Mouse (Mus musculus): ENCODE measurements around the gene Mrpl53. TPM values are rescaled to one million over a fixed set of nuclear protein-coding genes. Genes with fewer than 3 reads are reported as not detected.

The Mrpl53 gene
- polyA plus RNA-seq, 1 experiment = 145 TPM

DNA sequence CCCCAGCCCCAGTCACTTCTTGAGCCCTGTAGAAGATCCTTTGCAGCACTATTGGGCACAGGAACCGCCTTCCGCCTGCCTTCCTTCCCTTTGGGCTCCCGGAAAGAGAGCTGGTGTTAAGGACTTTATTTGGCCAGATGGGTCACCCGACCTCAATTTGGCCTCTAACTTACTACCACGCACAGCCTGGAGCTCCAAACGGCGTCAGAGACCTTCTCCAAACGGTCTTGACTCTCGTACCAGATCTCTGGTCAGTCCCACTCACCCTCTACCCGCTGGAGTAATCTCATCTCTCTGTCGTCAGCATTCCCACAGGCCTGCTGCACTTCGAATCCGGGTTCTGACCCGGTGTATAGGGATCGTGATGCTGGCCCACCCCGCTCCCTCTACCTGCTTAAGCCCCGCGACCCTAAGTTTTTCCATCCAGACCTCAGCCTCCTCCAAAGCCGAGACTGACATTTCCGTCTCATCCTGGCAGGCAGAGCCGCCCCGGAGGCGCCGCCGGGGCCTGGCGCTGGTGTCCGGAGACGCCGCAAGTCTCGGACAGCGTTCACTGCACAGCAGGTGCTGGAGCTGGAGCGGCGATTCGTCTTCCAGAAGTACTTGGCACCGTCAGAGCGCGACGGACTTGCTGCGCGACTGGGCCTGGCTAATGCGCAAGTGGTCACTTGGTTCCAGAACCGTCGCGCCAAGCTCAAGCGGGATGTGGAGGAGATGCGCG is 21.5 kb upstream of the Mrpl53 start:
- TF ChIP-seq USF1 (IDR thresholded peaks at IDR 0.05; ENCODE audit: low read depth) = no peak
- no peak for TF ChIP-seq MYOD1 (IDR thresholded peaks at IDR 0.05; ENCODE audit: control insufficient read depth, insufficient read length, low read depth)
- TF ChIP-seq CEBPB (IDR thresholded peaks at IDR 0.05; ENCODE audit: low read depth) = no peak
- TF ChIP-seq MAX (IDR thresholded peaks at IDR 0.05) = no peak
- Histone ChIP-seq H3K36me3 (ENCODE audit: control insufficient read depth, insufficient read depth) (no peaks in the 10 kb centered on the region), H3K4me3 (ENCODE audit: insufficient read depth, poor library complexity, severe bottlenecking) (no peak overlapping the region), H3K27me3 (ENCODE audit: control insufficient read depth, insufficient read depth, insufficient read length) (peaks cover 48% of the 10 kb centered on the region), H3K79me2 (ENCODE audit: control insufficient read depth, insufficient read depth) (no peaks in the 10 kb centered on the region), H3K79me3 (ENCODE audit: low read depth) (no peaks in the 10 kb centered on the region), H3ac (ENCODE audit: control insufficient read depth, insufficient read length, low read depth) (no peak overlapping the region)

- Histone ChIP-seq H3K79me2 (ENCODE audit: control insufficient read depth, insufficient read depth) (no peaks in the 10 kb centered on the region), H3ac (ENCODE audit: control insufficient read depth, insufficient read length, low read depth) (no peak overlapping the region), H3K27me3 (ENCODE audit: control insufficient read depth, insufficient read depth, insufficient read length) (peaks cover 52% of the 10 kb centered on the region), H3K4me3 (ENCODE audit: insufficient read depth, poor library complexity, severe bottlenecking) (no peak overlapping the region), H3K36me3 (ENCODE audit: control insufficient read depth, insufficient read depth) (no peaks in the 10 kb centered on the region), H3K79me3 (ENCODE audit: low read depth) (no peaks in the 10 kb centered on the region)
- TF ChIP-seq CEBPB (IDR thresholded peaks at IDR 0.05; ENCODE audit: low read depth) (no peak), MYOD1 (IDR thresholded peaks at IDR 0.05; ENCODE audit: control insufficient read depth, insufficient read length, low read depth) (no peak), MAX (IDR thresholded peaks at IDR 0.05) (no peak), FOSL1 (IDR thresholded peaks at IDR 0.05; ENCODE audit: insufficient read depth, low read length, poor library complexity, severe bottlenecking) (no peak), CTCF (IDR thresholded peaks at IDR 0.05; ENCODE audit: control insufficient read depth, insufficient read depth, insufficient read length) (no peak), USF1 (IDR thresholded peaks at IDR 0.05; ENCODE audit: low read depth) (no peak), MYOG (IDR thresholded peaks at IDR 0.05; ENCODE audit: control insufficient read depth, extremely low read depth, insufficient read length) (no peak)
These were observed 20.9 kb upstream of the Mrpl53 start for GRCm38 (mm10) chr6:83087926-83088260.

DNA sequence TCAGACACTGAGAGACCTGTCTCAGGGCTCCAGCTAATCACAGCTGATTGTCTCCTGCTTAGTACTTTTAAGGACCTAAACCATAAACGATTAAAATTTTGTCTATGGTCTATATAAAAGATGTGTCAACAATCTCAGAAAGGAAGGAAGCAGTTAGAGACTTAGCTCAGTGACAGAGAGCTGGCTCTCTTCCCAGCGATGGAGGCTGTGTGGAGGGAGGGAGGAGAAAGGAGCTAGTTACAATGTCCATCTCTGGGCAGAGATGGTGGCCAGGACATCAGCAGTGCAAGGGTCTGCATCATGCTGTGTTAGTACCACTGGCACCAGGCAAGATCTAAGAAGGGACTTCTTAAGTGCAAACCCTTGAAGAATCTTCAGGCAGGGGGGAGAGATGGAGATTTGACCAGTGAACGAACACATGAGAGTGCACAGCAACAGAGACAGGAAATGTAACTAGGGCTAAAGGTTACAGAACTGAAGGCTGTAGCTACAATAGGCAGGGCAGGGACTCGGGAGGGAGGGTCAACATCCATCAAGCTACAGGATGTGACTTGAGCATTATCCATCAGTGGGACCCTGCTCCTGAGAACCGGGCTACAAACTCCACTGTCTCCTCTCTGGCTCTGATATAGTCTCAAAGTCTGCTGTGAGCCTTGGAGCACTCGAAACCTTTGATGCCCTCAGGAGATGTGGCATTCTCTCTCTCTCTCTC is 16.3 kb upstream of the Mrpl53 start:
- TF ChIP-seq CTCF (IDR thresholded peaks at IDR 0.05; ENCODE audit: control insufficient read depth, insufficient read depth, insufficient read length) (no peak), CEBPB (IDR thresholded peaks at IDR 0.05; ENCODE audit: low read depth) (no peak), FOSL1 (IDR thresholded peaks at IDR 0.05; ENCODE audit: insufficient read depth, low read length, poor library complexity, severe bottlenecking) (no peak), MYOD1 (IDR thresholded peaks at IDR 0.05; ENCODE audit: control insufficient read depth, insufficient read length, low read depth) (no peak), USF1 (IDR thresholded peaks at IDR 0.05; ENCODE audit: low read depth) (no peak), MAX (IDR thresholded peaks at IDR 0.05) (no peak), MYOG (IDR thresholded peaks at IDR 0.05; ENCODE audit: control insufficient read depth, extremely low read depth, insufficient read length) (no peak)
- no peaks in the 10 kb centered on the region for H3K79me2 ChIP-seq (ENCODE audit: control insufficient read depth, insufficient read depth)
- H3K27me3 ChIP-seq (ENCODE audit: control insufficient read depth, insufficient read depth, insufficient read length) = peaks cover 33% of the 10 kb centered on the region
- H3K79me3 ChIP-seq (ENCODE audit: low read depth) = no peaks in the 10 kb centered on the region
- H3K36me3 ChIP-seq (ENCODE audit: control insufficient read depth, insufficient read depth) = no peaks in the 10 kb centered on the region
- H3ac ChIP-seq (ENCODE audit: control insufficient read depth, insufficient read length, low read depth) = no peak overlapping the region
- H3K4me3 ChIP-seq (ENCODE audit: insufficient read depth, poor library complexity, severe bottlenecking) = no peak overlapping the region

DNA sequence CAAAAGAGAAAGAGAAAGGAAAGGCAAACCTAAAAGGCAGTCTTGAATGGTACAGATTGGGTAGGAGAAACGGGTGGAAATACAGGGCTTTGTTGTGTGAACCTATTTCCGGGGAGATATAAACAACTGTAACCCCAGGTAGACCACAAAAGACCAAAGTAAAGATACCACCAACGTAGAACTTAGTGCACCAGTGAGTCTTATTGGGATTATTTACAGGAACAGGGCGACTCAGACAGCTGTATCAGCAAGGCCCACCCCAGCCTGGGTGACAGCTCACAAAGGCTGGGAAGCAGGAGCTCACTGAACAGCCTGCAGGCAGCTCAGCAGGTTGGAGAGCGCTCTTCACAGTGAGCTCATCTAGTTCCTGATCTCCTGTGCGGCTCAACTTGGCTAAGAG is 12.9 kb upstream of the Mrpl53 start:
- TF ChIP-seq CTCF (IDR thresholded peaks at IDR 0.05; ENCODE audit: control insufficient read depth, insufficient read depth, insufficient read length) (no peak), USF1 (IDR thresholded peaks at IDR 0.05; ENCODE audit: low read depth) (no peak), MAX (IDR thresholded peaks at IDR 0.05) (no peak), FOSL1 (IDR thresholded peaks at IDR 0.05; ENCODE audit: insufficient read depth, low read length, poor library complexity, severe bottlenecking) (no peak), MYOD1 (IDR thresholded peaks at IDR 0.05; ENCODE audit: control insufficient read depth, insufficient read length, low read depth) (no peak), CEBPB (IDR thresholded peaks at IDR 0.05; ENCODE audit: low read depth) (no peak), MYOG (IDR thresholded peaks at IDR 0.05; ENCODE audit: control insufficient read depth, extremely low read depth, insufficient read length) (no peak)
- H3K4me3 ChIP-seq (ENCODE audit: insufficient read depth, poor library complexity, severe bottlenecking) = no peak overlapping the region
- peaks cover 7% of the 10 kb centered on the region for H3K27me3 ChIP-seq (ENCODE audit: control insufficient read depth, insufficient read depth, insufficient read length)

GRCm38 (mm10) chr6:83098411-83098810 is 10.4 kb upstream of the Mrpl53 start:
- TF ChIP-seq CEBPB (IDR thresholded peaks at IDR 0.05; ENCODE audit: low read depth) = no peak
- TF ChIP-seq MYOG (IDR thresholded peaks at IDR 0.05; ENCODE audit: control insufficient read depth, extremely low read depth, insufficient read length) = no peak
- TF ChIP-seq CTCF (IDR thresholded peaks at IDR 0.05; ENCODE audit: control insufficient read depth, insufficient read depth, insufficient read length) = no peak
- no peak for TF ChIP-seq MAX (IDR thresholded peaks at IDR 0.05)
- no peak for TF ChIP-seq USF1 (IDR thresholded peaks at IDR 0.05; ENCODE audit: low read depth)
- TF ChIP-seq FOSL1 (IDR thresholded peaks at IDR 0.05; ENCODE audit: insufficient read depth, low read length, poor library complexity, severe bottlenecking) = no peak
- no peak for TF ChIP-seq MYOD1 (IDR thresholded peaks at IDR 0.05; ENCODE audit: control insufficient read depth, insufficient read length, low read depth)
- Histone ChIP-seq H3K27me3 (ENCODE audit: control insufficient read depth, insufficient read depth, insufficient read length) (peaks cover 4% of the 10 kb centered on the region), H3K79me2 (ENCODE audit: control insufficient read depth, insufficient read depth) (no peaks in the 10 kb centered on the region), H3K36me3 (ENCODE audit: control insufficient read depth, insufficient read depth) (no peaks in the 10 kb centered on the region), H3ac (ENCODE audit: control insufficient read depth, insufficient read length, low read depth) (no peak overlapping the region), H3K4me3 (ENCODE audit: insufficient read depth, poor library complexity, severe bottlenecking) (no peak overlapping the region), H3K79me3 (ENCODE audit: low read depth) (no peaks in the 10 kb centered on the region)

More for the DNA sequence above, 12.9 kb upstream of the Mrpl53 start:
- H3K36me3 ChIP-seq (ENCODE audit: control insufficient read depth, insufficient read depth) = no peaks in the 10 kb centered on the region
- no peaks in the 10 kb centered on the region for H3K79me3 ChIP-seq (ENCODE audit: low read depth)
- H3ac ChIP-seq (ENCODE audit: control insufficient read depth, insufficient read length, low read depth) = no peak overlapping the region
- no peaks in the 10 kb centered on the region for H3K79me2 ChIP-seq (ENCODE audit: control insufficient read depth, insufficient read depth)

Measured in C2C12 (cell line).